Mouse (Mus musculus) large intestine, adult 2 months (tissue): ENCODE measurements at regions not wholly inside any gene's neighbourhood (a gene's known extent, or its start where the extent isn't known, plus 50 kb on each side); places are given as distances from the start of the nearest gene placed in this dataset.

ENCODE experiments used
- DNase-seq: peaks from one replicate; pipeline ENCODE4 v3.0.0-alpha.2; 2012; ENCODE audit warnings: low read depth, low spot score
- WGBS: fragments of 180-500 bp; shearing (Covaris S2); methylation state at CpG from one replicate; pipeline ENCODE4 v1.1.7; 2018; 5-methylcytosine and 5-hydroxymethylcytosine counted together

DNA sequence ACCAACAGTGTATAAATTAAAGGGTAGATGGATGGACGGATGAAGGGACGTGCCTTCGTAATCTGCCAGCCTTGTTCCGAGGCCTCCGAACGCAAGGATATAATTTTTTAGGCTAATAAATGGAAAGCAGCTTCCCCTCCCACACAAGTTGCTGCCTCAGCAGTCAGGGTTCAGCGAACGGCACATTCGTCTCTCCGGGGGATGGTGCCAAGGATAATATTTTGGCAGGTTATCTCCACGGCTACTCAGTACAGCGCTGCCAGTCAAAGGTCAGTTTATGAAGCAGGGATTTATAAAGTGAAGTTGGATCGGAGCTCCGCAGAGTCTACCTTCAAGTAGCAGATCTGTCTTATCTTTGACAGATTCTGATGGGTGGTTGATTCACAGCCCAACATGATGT lies 410.6 kb upstream of the Kcnab2 start:
- DNase-seq = no peak
- WGBS = 73% methylated on average over 14 of the region's 14 CpGs

- WGBS = 75% methylated on average over 9 of the region's 9 CpGs
- no peak for DNase-seq
Observed at GRCm38 (mm10) chr4:152886773-152887172, 409.1 kb upstream of the Kcnab2 start.

GRCm38 (mm10) chr4:152881433-152881930 lies 403.8 kb upstream of the Kcnab2 start:
- no peak for DNase-seq

DNA sequence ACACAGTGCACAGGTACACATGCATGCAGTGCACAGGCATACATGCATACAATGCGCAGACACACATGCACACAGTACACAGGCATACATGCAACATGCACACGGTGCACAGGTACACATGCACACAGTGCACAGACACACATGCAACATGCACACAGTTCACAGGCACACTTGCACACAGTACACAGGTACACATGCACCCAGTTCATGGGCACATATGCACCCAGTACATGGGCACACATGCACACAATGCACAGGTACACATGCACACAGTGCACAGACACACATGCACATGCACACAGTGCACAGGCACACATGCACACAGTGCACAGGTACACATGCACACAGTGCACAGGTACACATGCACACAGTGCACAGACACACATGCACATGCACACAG lies 402.7 kb upstream of the Kcnab2 start:
- 100% methylated on average over 2 of the region's 2 CpGs for WGBS
- DNase-seq = no peak

DNA sequence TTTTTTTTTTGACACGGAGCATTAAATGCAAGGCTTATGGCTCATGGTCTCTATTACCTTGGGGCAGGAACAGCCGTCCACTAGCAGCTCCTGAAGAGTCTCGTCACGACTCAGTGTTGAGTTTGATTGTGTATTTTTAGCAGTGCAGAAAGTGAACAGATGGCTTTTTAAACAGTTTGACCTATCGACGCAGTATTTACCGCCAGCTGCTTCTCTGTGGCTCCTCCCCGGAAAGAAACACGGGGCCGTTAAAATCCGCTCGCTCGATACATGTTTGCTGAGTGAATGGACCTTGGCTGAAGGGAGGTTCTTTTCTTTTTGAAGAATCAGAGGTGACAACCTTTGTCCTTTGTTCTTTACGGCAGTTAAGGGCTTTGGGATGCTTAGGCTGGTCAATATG lies 401.3 kb upstream of the Kcnab2 start:
- 18% methylated on average over 14 of the region's 14 CpGs for WGBS
- DNase-seq = no peak

DNA sequence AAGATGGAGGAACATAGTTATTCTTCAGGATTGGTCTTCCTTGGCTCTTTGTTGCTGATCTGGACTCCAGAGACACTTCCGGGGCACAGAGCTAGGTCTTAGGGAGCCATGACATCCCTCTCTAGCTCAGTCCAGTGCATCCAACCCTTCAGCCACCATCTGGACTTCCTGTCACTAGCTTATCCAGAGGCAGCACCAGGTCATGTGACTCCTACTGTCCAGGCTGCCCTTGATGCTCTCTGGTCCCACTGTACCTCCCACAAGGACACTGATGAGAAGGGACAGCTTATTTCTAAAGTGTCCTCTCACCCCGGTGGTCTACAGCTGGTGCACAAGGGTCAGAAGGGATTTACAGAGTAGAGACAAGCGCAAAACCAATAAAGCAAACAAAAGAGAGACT lies 400.7 kb upstream of the Kcnab2 start:
- 53% methylated on average over 3 of the region's 3 CpGs for WGBS
- DNase-seq = no peak

GRCm38 (mm10) chr4:152870046-152870445 lies 392.4 kb upstream of the Kcnab2 start:
- WGBS = 70% methylated on average over 5 of the region's 5 CpGs
- DNase-seq = no peak

GRCm38 (mm10) chr4:152865894-152866293 lies 388.2 kb upstream of the Kcnab2 start:
- 89% methylated on average over 8 of the region's 8 CpGs for WGBS
- DNase-seq = no peak

- DNase-seq = no peak
- WGBS = 63% methylated on average over 11 of the region's 11 CpGs
Observed at GRCm38 (mm10) chr4:152862818-152863614, 385.3 kb upstream of the Kcnab2 start.

DNA sequence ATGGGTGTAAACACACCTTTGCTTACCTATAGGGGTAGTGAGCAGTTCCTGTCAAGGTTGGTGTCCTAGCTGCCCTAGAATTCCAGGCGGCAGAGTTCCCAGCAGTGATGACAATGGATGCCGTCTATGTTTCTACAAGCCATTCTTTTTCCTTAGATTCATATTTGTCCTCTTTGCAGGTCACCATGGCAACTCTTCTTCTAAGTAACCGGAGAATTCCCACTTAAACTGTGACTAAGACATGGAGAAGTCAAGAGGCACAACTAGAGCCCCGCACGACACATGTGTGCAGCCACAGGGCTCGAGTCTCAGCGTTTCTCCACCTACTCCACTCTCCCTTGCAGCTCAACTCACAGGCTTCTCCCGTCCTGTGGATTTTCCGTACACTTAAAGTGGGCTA lies 381.5 kb upstream of the Kcnab2 start:
- WGBS = 82% methylated on average over 9 of the region's 9 CpGs
- DNase-seq = no peak

DNA sequence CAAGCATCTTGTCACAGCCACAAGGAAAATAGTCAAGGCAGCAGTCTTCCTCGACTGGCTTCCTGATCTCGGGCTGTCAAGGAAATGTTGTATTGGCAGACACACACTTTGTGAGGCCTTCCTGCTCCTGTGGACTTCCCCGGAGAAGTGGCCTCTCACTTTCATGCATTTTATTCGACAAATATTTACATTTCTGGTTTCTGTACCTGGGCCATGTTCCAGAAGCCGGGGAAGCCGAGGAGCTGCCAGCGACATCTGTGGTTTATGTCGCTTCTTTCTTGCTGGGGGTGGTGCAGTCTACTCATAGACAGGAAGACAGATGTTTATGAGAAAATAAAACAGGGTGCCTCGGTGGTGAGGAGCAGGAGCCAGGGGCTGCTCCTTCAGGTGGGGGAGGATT lies 372.5 kb upstream of the Kcnab2 start:
- DNase-seq = no peak
- 32% methylated on average over 9 of the region's 9 CpGs for WGBS

- 63% methylated on average over 8 of the region's 8 CpGs for WGBS
- DNase-seq = no peak
Observed at GRCm38 (mm10) chr4:152836080-152836479, 358.4 kb upstream of the Kcnab2 start.

- DNase-seq = no peak
- 67% methylated on average over 11 of the region's 11 CpGs for WGBS
Observed at GRCm38 (mm10) chr4:152834421-152835110, 356.9 kb upstream of the Kcnab2 start.

- WGBS = 41% methylated on average over 23 of the region's 23 CpGs
- DNase-seq = no peak
Observed at GRCm38 (mm10) chr4:152833411-152834310, 356.0 kb upstream of the Kcnab2 start.

DNA sequence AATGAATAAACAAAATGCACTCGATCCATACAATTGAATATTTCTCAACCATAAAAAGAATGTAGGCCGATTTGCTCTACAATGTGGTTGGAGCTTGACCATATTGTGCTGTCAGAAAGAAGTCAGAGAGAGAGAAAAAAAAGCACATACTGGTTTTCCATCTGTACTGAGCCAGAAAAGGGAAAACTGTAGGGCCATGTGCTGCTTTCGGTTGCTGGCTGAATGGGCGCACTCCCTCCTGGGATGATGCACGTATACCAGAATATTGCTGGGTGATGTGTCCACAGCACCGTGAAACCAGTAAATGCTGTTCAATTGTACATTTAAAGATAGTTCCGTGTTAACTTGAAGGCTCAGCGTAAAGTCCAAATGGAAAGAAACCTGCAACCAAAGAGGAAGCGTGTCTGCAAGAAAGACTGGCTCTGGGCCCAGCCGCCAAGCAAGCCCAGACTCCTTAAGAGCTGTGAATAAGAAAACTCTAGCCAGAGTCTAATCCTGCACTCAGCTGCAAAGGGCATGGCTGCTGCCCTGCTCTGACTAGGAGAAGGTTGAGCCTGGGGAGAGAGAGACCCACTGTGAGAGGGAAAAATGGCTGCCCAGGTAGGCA lies 355.2 kb upstream of the Kcnab2 start:
- no peak for DNase-seq
- WGBS = 82% methylated on average over 10 of the region's 10 CpGs

- WGBS = 29% methylated on average over 10 of the region's 12 CpGs
- no peak for DNase-seq
Observed at GRCm38 (mm10) chr4:152825185-152825584, 347.5 kb upstream of the Kcnab2 start.

GRCm38 (mm10) chr4:152816139-152816757 lies 338.6 kb upstream of the Kcnab2 start:
- WGBS = 8% methylated on average over 17 of the region's 17 CpGs
- DNase-seq = no peak

DNA sequence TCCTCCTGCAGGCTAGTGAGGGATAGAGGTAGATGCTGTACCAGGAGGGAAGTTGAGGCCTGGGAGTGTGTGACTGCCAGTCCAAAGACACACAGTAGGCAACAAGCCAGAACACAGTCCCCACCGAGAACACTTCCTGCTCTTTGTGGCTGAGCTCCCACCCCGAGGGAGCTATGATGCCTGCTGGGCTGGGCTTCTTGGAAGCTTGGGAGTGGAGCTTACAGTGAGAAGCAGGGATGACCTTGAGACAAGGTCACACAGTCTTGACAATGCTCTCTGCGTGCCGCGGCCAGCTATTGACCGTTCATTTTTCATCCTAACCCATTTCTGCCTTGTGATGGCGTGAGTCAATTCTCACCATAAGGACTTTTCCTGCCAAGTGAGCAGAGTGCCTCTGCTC lies 328.9 kb upstream of the Kcnab2 start:
- WGBS = 82% methylated on average over 7 of the region's 7 CpGs
- DNase-seq = no peak

GRCm38 (mm10) chr4:152799392-152799791 lies 321.7 kb upstream of the Kcnab2 start:
- WGBS = 15% methylated on average over 10 of the region's 10 CpGs
- no peak for DNase-seq
